Mouse (Mus musculus): Measurements from ENCODE around the gene Ccdc28b. TPM values are rescaled to one million over a fixed set of nuclear protein-coding genes. Genes with fewer than 3 reads are reported as not detected.

Gene Ccdc28b
- 65.8 and 71.1 TPM in 2 replicates for polyA plus RNA-seq (2015; fragmentation: Nextera tagmentation; extraction: Ambion mirVana)

DNA sequence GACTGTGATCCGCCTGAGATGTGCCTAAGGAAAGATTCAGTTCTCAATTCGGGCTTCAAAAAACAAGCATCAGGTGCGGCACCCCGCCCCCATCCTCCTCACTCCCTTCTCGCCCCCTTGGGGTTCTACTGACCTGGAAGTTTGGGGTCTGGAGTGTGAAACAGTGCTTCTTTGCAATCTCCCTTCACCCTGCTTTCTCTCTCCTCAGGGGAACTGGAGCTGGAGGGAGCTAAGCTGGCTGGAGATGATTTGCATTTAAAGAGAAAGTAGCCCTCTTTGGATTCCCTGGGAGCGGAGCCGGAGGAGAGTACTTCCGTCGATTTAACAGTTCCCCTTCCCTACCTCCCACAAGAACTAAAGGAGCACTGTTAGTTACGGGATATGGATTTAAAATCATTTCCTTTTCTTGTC lies at the start of gene Ccdc28b:
Gene Ccdc28b (minus strand): TSS at position 267 of the 411 bp plus-strand sequence.
- Histone ChIP-seq H3K9ac (ENCODE audit: low read length) (peak within 1 kb of the TSS; percentile 82), H3K36me3 (ENCODE audit: control insufficient read depth, insufficient read depth, low read length) (peaks cover 15% of the 10 kb centered on the region), H3K4me1 (replicated peaks; ENCODE audit: control insufficient read depth, insufficient read depth, low read length) (peaks cover 25% of the 10 kb centered on the region), H3K4me3 (ENCODE audit: low read length) (peak within 1 kb of the TSS; percentile 68), H3K9me3 (ENCODE audit: control insufficient read depth, low read length) (no peaks in the 10 kb centered on the region), H3K27ac (ENCODE audit: low read length) (peak within 1 kb of the TSS; percentile 87), H3K27me3 (ENCODE audit: control insufficient read depth, insufficient read depth, low read depth, low read length) (no peaks in the 10 kb centered on the region), H3K4me2 (ENCODE audit: low read depth, low read length) (peak within 1 kb of the TSS; percentile 59)
- ATAC-seq (ENCODE audit: low read depth): peak; percentile 55
- WGBS: 0% methylated on average over 10 of the region's 10 CpGs

DNA sequence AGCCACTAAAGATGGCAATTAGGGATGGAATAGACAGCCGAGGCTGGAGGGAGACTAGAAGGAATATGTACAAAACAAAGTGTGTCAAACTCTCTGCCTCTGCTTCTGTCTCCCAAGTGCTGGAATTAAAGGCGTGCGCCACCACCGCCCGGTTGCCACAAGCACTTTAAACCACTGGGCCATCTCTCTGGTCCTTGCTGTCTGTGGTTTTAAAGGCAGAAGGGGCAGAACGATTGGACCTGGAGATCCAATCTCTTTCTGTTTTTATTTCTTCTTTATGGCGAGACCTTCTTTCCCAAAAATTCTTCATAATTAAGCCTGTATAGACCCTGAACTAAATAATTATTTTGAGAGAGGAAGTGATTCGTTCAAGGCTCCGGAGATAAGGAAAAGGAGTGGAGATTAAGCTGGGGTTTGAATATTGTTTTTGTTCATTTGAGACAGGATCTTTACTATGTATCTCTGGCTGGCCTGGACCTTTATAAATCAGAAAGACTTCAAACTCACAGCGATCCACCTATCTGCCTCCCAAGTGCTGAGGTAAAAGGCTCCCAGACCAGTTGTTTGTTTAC lies 49.2 kb upstream of the Ccdc28b start:
- no peaks in the 10 kb centered on the region for H3K9me3 ChIP-seq (ENCODE audit: control insufficient read depth, low read length)
- H3K27ac ChIP-seq (ENCODE audit: low read length): peak overlapping the region; percentile 94
- 2% methylated on average over 10 of the region's 10 CpGs for WGBS
- H3K4me1 ChIP-seq (replicated peaks; ENCODE audit: control insufficient read depth, insufficient read depth, low read length): peaks cover 15% of the 10 kb centered on the region
- peak overlapping the region; percentile 100 for H3K4me3 ChIP-seq (ENCODE audit: low read length)
- H3K36me3 ChIP-seq (ENCODE audit: control insufficient read depth, insufficient read depth, low read length): peaks cover 11% of the 10 kb centered on the region
- H3K27me3 ChIP-seq (ENCODE audit: control insufficient read depth, insufficient read depth, low read depth, low read length): no peaks in the 10 kb centered on the region
- H3K4me2 ChIP-seq (ENCODE audit: low read depth, low read length): peak overlapping the region; percentile 91
- no peak; the same call in 1 of the 2 replicates for ATAC-seq (ENCODE audit: low read depth)
- H3K9ac ChIP-seq (ENCODE audit: low read length): peak overlapping the region; percentile 97

DNA sequence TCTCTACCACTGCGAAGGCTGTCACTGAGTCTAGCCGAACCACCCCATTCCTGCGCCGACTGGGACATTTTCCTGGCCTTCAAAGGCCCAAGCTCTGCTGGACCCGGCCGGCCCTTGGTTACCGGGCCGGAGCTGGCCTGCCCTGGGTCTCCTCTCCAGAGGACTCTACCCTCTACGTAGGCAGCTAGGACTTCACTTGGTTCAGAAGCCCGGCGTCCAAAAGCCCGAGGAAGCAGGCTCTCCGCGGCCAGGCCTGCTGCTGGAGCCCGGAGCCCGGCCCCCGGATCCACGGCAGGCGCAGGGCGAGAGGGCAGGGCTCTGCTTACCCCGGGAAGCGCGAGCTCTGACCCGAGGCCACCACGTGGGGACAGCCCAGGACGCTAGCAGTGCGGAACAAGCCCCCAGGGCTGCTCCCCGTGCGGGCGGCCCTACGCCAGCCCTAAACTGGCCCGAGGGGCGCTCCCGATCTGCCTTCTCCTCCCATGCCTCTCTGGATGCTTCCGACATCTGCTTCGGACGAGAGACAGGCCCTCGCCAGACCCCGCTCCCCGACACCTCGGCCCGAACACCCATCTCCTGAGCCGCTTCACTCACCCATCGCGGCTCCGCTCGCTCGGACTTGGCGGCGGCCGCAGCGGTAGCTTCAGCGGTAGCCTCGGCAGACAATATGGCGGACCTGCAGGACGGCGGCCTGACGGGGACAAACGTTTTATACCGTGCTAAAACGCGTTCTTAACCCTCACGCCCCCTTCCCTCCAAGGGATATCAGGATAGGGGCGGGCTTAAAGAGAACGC lies 48.5 kb upstream of the Ccdc28b start, which contains the start of gene Kpna6:
Gene Kpna6 (minus strand): TSS at position 685 of the 795 bp plus-strand sequence.
- Histone ChIP-seq H3K36me3 (ENCODE audit: control insufficient read depth, insufficient read depth, low read length) (peaks cover 11% of the 10 kb centered on the region), H3K4me2 (ENCODE audit: low read depth, low read length) (peak within 1 kb of the TSS; percentile 91), H3K4me1 (replicated peaks; ENCODE audit: control insufficient read depth, insufficient read depth, low read length) (peaks cover 15% of the 10 kb centered on the region), H3K9me3 (ENCODE audit: control insufficient read depth, low read length) (no peaks in the 10 kb centered on the region), H3K27me3 (ENCODE audit: control insufficient read depth, insufficient read depth, low read depth, low read length) (no peaks in the 10 kb centered on the region), H3K9ac (ENCODE audit: low read length) (peak within 1 kb of the TSS; percentile 97), H3K4me3 (ENCODE audit: low read length) (peak within 1 kb of the TSS; percentile 100), H3K27ac (ENCODE audit: low read length) (peak within 1 kb of the TSS; percentile 94)
- WGBS: under 1% methylated on average over 65 of the region's 65 CpGs
- peak; percentile 94 for ATAC-seq (ENCODE audit: low read depth)

DNA sequence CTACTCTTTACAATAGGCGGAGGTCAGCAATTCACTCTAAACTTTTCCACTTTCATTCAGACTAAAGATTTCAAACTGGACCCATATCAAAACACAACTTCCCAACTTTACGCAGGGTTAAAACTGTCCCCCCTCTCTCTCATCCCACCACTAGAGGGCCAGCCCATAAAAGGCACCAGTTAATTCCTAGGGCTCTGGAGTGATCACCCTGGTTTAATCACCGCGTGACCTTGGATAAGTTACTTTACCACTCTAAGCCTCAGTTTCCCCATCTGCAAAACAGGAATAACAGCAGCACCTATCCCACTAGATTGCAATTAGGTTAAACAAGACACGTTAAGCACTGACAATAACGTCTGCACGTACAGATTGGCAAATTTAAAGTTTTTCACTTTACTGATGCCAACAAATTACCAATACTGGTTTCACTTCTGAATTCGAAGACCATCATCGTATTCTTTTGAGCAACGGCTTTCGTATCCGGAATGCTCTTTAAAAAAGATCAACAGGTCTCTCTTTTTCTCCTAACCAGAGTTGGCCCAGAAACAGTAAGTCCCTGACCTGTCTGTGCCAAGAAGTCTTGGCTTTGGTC lies 47.8 kb upstream of the Ccdc28b start:
- 4% methylated on average over 12 of the region's 12 CpGs for WGBS
- Histone ChIP-seq H3K36me3 (ENCODE audit: control insufficient read depth, insufficient read depth, low read length) (peaks cover 7% of the 10 kb centered on the region), H3K4me2 (ENCODE audit: low read depth, low read length) (peak overlapping the region; percentile 91), H3K9me3 (ENCODE audit: control insufficient read depth, low read length) (no peaks in the 10 kb centered on the region), H3K27ac (ENCODE audit: low read length) (peak overlapping the region; percentile 94), H3K9ac (ENCODE audit: low read length) (peak overlapping the region; percentile 97), H3K27me3 (ENCODE audit: control insufficient read depth, insufficient read depth, low read depth, low read length) (no peaks in the 10 kb centered on the region), H3K4me3 (ENCODE audit: low read length) (peak overlapping the region; percentile 100), H3K4me1 (replicated peaks; ENCODE audit: control insufficient read depth, insufficient read depth, low read length) (peaks cover 15% of the 10 kb centered on the region)
- peak; percentile 64 for ATAC-seq (ENCODE audit: low read depth)

DNA sequence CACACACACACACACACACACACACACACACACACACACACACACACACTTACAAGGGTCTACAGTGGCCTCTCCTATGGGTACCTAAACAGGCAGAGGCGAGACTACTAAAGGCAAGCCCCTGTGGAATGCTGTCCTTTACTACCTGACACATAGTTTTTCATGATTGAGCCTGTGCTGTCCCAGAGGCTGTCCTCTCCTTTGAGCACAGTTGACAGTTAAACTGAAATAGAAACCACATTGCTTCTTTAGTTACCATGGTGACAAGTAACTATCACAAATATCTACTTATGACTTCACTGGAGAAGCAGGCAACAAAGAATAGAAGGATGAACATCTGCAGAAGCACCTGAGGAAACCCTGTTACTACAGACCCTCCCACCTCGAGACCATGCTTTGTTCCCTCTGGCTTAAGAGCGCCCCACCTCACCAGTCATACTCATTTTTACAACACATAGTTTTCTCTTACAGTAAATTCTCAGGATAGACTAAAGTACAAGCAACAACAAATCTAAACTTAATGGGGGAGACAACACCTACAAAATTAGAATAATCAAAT lies 38.6 kb upstream of the Ccdc28b start:
- H3K9me3 ChIP-seq (ENCODE audit: control insufficient read depth, low read length): no peaks in the 10 kb centered on the region
- H3K4me3 ChIP-seq (ENCODE audit: low read length): no peak overlapping the region
- no peaks in the 10 kb centered on the region for H3K27me3 ChIP-seq (ENCODE audit: control insufficient read depth, insufficient read depth, low read depth, low read length)
- no peak overlapping the region for H3K4me2 ChIP-seq (ENCODE audit: low read depth, low read length)
- 71% methylated on average over 3 of the region's 3 CpGs for WGBS
- H3K9ac ChIP-seq (ENCODE audit: low read length): no peak overlapping the region
- peaks cover 14% of the 10 kb centered on the region for H3K36me3 ChIP-seq (ENCODE audit: control insufficient read depth, insufficient read depth, low read length)
- ATAC-seq (ENCODE audit: low read depth): no peak
- no peak overlapping the region for H3K27ac ChIP-seq (ENCODE audit: low read length)
- no peaks in the 10 kb centered on the region for H3K4me1 ChIP-seq (replicated peaks; ENCODE audit: control insufficient read depth, insufficient read depth, low read length)

DNA sequence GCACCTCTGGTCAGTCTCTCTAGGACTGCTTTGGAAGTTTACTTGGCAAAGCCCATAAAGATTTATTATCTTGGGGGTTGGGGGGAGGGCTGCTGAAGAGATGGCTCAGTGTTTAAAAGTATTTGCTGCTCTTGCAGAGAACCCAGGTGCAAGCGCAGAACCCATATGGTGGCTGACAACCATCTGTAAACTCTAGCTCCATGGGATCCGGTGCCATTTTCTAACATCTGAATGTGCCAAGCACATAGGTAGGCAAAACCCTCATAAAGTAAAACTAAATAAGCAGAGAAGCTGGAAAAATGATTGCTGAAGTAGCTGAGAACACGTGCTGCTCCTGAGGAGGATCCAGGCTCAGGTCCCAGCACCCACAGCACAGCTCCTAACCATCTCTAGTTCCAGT lies 37.8 kb upstream of the Ccdc28b start:
- no peaks in the 10 kb centered on the region for H3K27me3 ChIP-seq (ENCODE audit: control insufficient read depth, insufficient read depth, low read depth, low read length)
- no peak overlapping the region for H3K4me2 ChIP-seq (ENCODE audit: low read depth, low read length)
- no peak for ATAC-seq (ENCODE audit: low read depth)
- H3K9ac ChIP-seq (ENCODE audit: low read length): no peak overlapping the region
- H3K36me3 ChIP-seq (ENCODE audit: control insufficient read depth, insufficient read depth, low read length): peaks cover 19% of the 10 kb centered on the region
- no peaks in the 10 kb centered on the region for H3K4me1 ChIP-seq (replicated peaks; ENCODE audit: control insufficient read depth, insufficient read depth, low read length)
- 90% methylated on average over 3 of the region's 3 CpGs for WGBS
- H3K4me3 ChIP-seq (ENCODE audit: low read length): no peak overlapping the region
- no peaks in the 10 kb centered on the region for H3K9me3 ChIP-seq (ENCODE audit: control insufficient read depth, low read length)
- H3K27ac ChIP-seq (ENCODE audit: low read length): no peak overlapping the region

DNA sequence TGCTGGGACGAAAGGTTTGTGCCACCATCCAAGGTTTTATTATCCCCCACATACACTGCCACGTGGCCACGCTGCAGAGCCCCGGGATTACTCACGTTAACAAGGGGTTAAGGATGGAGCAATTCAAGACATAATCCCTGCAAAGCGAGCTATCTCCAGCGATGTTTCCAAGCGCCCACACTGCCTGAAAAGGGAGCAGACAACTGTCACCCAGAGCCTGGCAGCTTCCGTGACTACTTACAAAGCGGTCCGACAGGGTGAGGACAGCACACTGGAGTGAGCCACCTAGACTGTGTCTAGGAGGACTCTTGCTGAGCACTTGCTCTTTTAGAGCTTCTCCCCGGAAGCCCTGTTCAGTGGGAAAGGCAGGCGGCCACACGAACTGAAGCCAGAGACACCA lies 31.0 kb upstream of the Ccdc28b start:
- H3K27ac ChIP-seq (ENCODE audit: low read length): no peak overlapping the region
- H3K4me1 ChIP-seq (replicated peaks; ENCODE audit: control insufficient read depth, insufficient read depth, low read length): no peaks in the 10 kb centered on the region
- no peak overlapping the region for H3K9ac ChIP-seq (ENCODE audit: low read length)
- H3K36me3 ChIP-seq (ENCODE audit: control insufficient read depth, insufficient read depth, low read length): peaks cover 55% of the 10 kb centered on the region
- 90% methylated on average over 14 of the region's 14 CpGs for WGBS
- no peaks in the 10 kb centered on the region for H3K27me3 ChIP-seq (ENCODE audit: control insufficient read depth, insufficient read depth, low read depth, low read length)
- H3K4me3 ChIP-seq (ENCODE audit: low read length): no peak overlapping the region
- no peak for ATAC-seq (ENCODE audit: low read depth)
- no peaks in the 10 kb centered on the region for H3K9me3 ChIP-seq (ENCODE audit: control insufficient read depth, low read length)
- H3K4me2 ChIP-seq (ENCODE audit: low read depth, low read length): no peak overlapping the region

DNA sequence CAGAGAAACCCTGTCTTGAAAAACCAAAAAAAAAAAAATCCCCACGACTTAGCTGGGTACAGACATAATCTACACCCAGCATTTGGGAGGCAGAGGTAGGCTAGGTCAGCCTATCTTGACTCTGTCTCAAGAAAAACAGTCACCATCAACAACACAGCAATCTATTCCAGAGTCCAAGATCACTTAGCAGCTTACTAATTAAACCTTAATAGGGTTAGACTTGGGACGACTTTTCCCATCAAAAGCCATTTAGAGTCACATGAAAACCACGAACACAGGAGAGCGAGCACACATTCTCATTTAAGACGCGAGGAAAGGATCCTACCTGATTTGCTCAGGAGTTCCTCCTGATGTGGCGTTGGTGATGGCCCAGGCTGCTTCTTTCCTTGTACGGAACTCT lies 26.6 kb upstream of the Ccdc28b start:
- Histone ChIP-seq H3K27me3 (ENCODE audit: control insufficient read depth, insufficient read depth, low read depth, low read length) (no peaks in the 10 kb centered on the region), H3K4me2 (ENCODE audit: low read depth, low read length) (no peak overlapping the region), H3K4me1 (replicated peaks; ENCODE audit: control insufficient read depth, insufficient read depth, low read length) (no peaks in the 10 kb centered on the region), H3K36me3 (ENCODE audit: control insufficient read depth, insufficient read depth, low read length) (peaks cover 52% of the 10 kb centered on the region), H3K27ac (ENCODE audit: low read length) (no peak overlapping the region), H3K9ac (ENCODE audit: low read length) (no peak overlapping the region), H3K4me3 (ENCODE audit: low read length) (no peak overlapping the region), H3K9me3 (ENCODE audit: control insufficient read depth, low read length) (no peaks in the 10 kb centered on the region)
- 92% methylated on average over 8 of the region's 8 CpGs for WGBS
- ATAC-seq (ENCODE audit: low read depth): no peak

DNA sequence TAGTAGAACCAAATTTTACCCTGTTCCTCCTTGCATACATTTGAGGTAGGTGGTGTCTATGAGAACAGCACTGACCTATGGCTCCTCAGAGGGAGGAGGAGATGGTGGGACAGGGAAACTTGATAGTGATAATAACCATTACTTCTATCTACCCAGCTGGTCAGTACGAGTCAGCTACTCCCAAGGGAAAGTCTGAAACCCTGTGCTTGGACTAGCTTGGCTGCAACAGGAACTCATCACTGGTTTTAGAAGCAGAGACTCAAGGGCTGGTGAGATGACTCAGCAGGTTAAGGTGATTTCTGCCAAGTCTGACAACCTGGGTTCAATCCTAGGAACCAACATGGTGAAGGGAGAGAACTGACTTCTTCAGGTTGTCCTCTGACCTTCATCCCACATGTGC lies 24.9 kb upstream of the Ccdc28b start:
- H3K9me3 ChIP-seq (ENCODE audit: control insufficient read depth, low read length): no peaks in the 10 kb centered on the region
- H3K4me3 ChIP-seq (ENCODE audit: low read length): no peak overlapping the region
- no peak overlapping the region for H3K27ac ChIP-seq (ENCODE audit: low read length)
- 82% methylated on average over 1 of the region's 1 CpGs for WGBS
- no peak overlapping the region for H3K9ac ChIP-seq (ENCODE audit: low read length)
- no peaks in the 10 kb centered on the region for H3K27me3 ChIP-seq (ENCODE audit: control insufficient read depth, insufficient read depth, low read depth, low read length)
- no peaks in the 10 kb centered on the region for H3K4me1 ChIP-seq (replicated peaks; ENCODE audit: control insufficient read depth, insufficient read depth, low read length)
- no peak overlapping the region for H3K4me2 ChIP-seq (ENCODE audit: low read depth, low read length)
- H3K36me3 ChIP-seq (ENCODE audit: control insufficient read depth, insufficient read depth, low read length): peaks cover 39% of the 10 kb centered on the region
- no peak for ATAC-seq (ENCODE audit: low read depth)

Measured in lung, embryonic 16.5 days (tissue).